Mouse (Mus musculus): Measurements from ENCODE around the gene Ypel3. TPM values are rescaled to one million over a fixed set of nuclear protein-coding genes. Genes with fewer than 3 reads are reported as not detected.
A peak's percentile ranks its signal among the peaks of the same experiment; 100 is the strongest.
"Not testable (repeated sequence)": the region's sequence is repeated elsewhere in the genome, so short reads cannot be mapped to it uniquely, and the experiment has no call there.

The Ypel3 gene
- 100 to 1,000 TPM; 256 to 289 (median 278) TPM for total RNA-seq (2022)

DNA sequence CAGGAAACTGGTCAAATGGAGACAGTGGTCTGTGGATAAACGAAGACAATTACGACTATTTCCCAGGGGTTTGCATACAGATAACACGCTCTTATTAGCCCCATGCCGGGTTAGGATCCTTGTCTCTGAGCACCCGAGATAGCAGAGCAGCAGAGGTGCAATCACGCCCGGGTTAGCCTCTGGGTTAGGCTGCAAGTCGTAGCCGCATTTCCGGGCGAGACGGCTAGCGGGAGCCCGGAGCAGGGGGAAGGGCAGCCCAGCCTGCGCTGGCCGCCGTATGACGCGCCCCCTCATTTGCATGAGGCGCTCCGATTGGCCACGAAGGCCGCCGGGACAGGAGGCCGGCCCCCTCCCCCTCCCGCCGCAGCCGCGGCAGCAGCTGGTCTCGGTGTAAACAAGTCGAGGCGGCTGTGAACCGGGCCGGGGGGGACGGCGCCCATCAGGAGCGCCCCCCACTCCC lies at the start of gene Ypel3:
Ypel3 (plus strand) TSS at position 358 of the 460 bp plus-strand sequence.
- DNase-seq (ENCODE audit: low spot score in 2 of 2) = peak; percentile 74 to 97

DNA sequence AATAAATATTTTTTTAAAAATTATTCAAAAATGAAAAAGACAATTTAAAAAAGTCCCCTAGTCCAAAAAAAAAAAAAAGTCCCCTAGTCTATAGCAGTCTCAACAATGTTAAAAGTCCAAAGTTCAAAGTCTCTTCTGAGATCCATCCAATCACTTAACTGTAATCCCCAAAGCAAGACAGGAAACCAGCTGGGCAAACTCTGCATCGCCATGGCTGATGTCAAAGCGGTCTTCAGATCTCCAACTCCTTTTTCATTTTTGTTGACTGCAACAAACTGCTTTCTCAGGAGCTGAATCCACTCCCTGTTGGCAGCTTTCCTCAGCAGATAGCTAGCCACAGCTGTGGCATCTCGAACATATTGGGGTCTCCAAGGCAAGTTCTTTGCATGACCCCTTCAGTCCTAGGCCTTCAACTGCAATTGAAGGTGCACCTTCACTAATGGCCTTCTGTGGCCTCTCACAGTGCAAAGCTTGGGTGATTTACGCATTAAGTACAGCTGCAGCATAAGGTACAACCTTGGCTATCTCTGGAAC lies 46.4 kb upstream of the Ypel3 start:
- DNase-seq (ENCODE audit: low spot score in 2 of 2) = not testable (repeated sequence)

DNA sequence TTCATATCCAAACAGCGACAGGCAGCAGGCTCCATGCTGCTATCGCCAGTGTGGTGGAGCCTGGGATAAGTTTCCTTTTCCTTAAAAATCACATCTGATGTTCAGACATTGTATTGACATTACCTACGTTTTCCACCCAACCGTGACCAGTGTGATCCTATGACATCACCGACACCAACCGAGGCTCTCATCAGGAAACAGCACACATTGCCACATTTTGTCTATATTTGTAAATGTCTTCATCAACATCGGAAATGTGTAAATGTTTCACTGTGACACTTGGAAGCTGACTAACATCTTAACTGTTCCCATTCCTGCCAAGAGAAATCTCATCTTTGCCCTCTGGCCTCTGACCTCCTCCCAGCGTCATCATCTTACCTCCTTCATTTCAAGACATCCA lies 40.6 kb upstream of the Ypel3 start:
- DNase-seq (ENCODE audit: low spot score in 2 of 2) = no peak

DNA sequence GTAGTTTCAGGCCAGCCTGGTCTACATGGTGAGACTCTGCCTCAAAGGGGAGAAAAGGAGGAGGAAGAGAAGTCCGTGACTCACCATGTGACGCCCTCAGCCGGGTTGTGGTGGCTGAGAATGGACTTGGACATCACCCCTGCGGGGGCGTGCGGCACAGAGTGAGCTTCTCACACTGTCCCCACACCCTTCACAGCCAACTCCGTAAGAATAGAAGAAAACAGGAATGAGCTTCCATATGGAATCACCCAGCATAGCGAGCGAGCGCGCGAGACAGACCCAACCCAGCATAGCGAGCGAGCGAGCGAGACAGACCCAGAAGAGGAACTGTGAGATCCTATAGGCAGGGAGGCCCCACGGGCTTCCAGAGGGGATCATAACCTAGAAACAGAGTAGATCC lies 37.2 kb upstream of the Ypel3 start:
- DNase-seq (ENCODE audit: low spot score in 2 of 2) = peak in 1 of 2 experiments; percentile 84

DNA sequence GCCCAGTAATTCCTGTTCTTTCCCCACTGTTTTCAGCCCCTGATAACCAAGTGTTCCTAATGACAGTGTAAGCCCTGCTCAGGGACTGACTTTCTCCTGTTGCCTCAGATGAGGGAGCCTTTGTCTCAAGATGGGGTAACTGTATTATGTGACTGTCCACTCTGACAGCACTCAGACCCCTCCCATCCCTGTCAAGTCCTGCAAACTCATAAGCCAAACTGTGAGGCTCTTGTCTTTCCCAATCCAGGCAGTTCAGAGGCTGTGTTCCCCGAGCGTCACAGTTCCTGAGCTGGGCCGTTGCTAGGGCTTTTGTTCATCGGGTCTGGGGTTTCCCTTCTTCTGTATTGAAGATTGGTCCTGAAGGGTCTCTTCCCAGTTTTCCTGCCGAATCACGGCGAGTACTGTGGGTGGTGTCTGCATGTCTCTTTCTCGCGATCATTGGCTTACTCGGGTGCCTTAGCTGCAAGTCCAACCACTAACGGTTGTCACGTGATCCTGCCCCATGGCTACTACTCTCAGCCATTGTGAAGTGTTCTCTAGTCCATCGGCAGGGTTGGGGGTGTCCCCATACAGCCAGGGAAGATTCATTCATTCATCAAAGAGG lies 36.5 kb upstream of the Ypel3 start:
- DNase-seq (ENCODE audit: low spot score in 2 of 2) = no peak

DNA sequence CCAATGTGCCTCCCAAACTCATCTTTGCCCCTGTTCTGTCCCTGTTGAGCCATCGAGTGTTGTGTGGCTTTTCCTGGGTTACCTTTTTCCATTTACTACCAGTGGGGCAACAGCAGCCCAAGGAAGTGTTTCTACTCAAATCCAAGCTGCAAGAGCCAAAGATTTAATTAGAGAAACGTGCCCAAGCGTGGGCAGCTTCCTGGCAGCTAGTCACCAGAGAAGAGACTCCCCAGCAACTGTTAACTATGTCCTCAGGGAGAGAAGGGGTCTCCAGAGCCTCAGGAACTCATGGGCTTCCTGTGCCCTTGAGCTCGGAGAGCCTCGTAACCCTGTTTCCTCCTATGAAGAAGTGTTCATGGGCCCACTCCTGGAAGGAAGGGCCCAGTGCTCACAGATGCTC lies 35.8 kb upstream of the Ypel3 start:
- no peak for DNase-seq (ENCODE audit: low spot score in 2 of 2)

DNA sequence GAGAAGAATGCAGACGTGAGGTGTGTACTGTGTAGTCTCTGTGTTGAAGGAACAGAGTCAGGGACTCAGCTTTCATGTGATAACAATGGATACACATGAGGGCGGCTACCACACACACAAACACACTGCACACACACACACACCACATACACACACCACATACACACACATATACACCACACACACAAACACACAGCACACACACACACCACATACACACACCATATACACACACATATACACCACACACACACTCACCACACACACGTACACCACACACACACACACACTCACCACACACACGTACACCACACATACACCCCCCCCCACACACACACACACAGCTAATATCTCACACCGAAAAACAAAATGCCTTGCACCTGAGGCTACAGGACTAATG lies 35.3 kb upstream of the Ypel3 start:
- no peak for DNase-seq (ENCODE audit: low spot score in 2 of 2)

DNA sequence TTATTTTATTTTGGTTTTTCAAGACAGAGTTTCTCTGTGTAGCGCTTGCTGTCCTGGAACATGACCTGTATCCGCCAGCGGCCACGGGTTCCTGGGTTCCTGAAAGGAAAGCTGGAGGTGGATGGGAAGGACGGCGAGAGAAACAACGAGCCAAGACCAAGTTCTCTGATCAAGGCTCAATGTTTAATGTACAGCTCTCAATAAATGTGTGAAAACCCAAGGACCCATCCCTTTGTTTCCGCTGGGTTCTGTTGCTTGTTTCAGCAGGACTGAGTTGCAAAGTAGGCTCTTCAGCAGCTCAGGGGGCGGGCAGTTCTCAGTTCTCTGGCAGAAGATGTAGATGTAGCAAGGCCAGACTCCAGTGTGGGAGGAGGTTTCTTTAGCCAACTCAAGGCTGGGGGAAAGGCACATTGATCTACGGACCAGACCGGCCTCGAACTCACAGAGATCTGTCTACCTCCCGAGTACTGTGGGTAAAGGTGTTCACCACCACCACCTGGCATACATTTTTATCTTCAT lies 34.7 kb upstream of the Ypel3 start:
- DNase-seq (ENCODE audit: low spot score in 2 of 2) = no peak

DNA sequence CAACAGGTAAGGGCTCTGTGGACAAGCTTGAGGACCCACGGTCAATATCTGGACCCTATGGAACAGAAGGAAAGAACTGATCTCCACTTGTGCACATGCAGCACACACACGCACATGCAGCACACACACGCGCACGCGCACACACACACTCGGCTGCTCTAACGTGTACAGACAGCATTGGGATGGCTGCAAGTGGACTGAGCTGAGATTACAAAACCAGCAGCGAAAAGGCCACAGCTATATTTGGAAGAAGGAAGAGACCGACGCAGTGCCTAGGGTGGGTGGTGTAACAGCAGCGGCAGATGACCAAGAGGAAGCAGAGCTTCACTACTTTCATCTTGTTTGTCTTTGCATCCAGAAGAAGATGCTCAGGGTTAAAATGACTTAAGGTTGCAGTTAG lies 30.7 kb upstream of the Ypel3 start:
- peak in 1 of 2 experiments; percentile 22 for DNase-seq (ENCODE audit: low spot score in 2 of 2)

DNA sequence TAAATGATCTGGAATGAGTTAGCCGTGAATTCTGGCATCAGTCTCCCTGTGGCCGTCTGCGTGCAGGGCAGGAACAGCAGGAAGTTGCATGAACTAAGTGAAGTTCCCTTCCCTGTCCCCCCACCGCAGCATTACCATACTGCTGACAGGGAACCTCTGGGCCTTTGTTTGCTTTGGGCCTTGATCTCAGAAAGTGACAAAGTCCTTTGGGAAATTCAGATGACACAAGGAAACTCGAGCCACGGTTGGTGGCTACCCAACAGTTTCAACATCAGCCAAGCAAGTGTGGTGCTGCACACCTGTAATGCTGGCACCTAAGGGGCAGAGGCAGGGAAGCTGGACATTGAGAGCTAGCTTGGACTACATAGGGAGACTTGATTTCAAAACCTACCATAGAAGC lies 30.0 kb upstream of the Ypel3 start:
- no peak for DNase-seq (ENCODE audit: low spot score in 2 of 2)

DNA sequence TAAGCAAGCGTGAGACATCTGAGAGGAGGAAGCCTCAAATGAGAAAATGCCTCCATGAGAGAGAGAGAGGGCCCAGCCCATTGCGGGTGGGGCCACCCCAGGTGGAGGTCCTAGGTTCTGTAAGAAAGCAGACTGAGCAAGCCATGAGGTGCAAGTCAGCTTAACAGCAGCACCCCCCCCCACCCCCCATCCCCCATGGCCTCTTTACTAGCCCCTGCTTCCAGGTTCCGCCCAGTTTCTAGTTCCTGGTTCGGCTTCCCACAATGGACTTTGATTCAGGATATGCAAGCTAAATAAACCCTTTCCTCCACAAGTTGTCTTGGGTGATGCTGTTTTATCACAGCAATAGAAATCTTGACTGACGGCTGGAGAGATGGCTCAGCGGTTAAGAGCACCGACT lies 27.9 kb upstream of the Ypel3 start:
- no peak for DNase-seq (ENCODE audit: low spot score in 2 of 2)

DNA sequence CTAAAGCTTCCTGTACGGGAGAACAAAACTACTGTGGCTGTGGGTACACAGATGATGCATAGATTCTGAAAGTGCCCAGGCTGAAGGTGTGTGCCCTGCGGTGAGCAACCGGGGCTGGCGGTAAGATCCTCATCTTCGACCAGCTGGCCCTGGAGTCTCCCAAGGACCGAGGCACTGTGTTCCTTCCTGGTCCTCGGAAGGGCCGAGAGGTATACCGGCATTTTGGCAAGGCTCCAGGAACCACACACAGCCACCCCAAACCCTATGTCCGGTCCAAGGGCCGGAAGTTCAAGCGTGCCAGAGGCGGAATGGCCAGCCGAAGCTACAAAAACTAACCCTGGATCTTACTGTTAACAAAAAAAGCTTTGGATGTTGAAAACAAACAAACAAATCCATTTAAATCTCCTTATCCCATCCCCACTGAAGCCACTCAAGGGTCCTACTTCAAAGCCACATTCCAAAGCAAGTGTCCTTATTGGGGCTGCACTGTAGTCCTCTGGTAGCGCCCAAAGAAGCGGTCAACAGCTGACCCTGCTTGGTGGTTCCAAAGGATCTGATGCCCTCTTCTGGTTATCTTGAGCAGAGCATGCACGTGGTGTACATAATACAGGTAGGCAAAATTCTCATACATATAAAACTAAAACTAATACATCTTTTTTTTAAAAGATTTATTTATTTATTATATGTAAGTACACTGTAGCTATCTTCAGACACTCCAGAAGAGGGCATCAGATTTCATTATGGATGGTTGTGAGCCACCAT lies 27.0 kb upstream of the Ypel3 start:
- no peak for DNase-seq (ENCODE audit: low spot score in 2 of 2)

DNA sequence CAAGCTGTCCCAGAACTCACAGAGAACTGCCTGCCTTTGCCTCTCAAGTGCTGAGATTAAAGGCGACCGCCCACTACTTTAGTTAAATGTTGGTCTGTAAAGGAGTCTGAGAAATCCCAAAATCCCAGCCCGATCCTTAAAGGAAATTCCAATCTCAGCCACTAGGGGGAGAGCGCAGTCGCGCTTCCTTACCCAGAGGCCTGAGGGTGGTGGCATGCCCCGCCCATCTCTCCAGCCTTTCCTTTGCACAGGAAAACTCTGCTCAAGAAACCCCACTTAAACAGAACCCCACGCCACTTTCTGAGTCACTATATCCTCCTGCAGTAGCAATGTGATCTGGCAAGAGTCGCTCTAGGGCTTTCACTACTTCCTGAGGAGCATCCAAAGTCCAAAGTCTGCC lies 21.9 kb upstream of the Ypel3 start:
- peak; percentile 55 to 64 for DNase-seq (ENCODE audit: low spot score in 2 of 2)

DNA sequence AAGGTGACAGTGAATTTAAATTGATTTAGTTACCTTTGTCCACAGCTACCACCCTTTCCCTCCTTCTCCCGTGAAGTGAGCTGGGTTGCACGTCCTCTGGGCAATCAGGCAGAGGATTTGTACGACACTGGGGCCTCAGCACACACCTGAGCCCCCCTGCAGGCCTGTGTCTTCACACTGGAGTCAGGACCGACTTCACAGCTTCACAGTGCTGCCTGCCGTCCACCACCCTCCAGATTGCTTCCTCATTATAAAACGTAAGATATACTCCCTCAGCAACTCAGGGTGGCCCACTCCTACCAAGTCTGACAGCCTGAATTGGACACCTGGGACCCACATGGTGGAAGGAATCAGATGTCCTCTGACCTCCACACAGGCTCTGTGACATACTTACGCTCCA lies 18.2 kb upstream of the Ypel3 start:
- no peak for DNase-seq (ENCODE audit: low spot score in 2 of 2)

DNA sequence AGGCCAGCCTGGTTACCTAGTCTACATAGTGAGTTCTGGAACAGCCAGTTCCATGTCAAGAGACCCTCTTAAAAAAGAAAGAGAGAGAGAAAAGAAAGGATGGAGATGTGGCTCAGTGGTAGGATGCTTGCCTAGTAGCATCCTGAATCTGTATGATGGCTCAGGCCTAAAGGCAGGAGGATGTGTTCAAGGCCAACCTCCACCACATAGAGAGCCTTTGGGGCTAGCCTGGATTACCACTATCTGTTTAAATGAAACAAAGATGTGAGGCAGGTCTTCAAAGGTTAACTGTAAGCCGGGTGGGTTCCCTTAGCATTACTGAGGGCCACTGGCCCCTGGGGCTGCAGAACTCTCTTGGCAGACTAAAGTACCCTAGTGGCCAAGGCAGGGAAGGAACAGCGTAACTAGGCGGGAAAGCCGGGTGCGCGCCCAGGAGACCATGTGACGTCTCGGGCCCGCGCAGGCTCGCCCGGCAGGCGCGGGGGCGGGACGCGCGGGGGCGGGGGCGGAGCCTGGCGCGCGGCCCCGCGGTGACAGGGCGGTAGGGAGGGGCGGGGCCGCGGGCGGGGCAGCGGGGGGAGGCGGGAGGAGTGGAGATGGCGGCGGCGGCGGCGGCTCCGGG lies 17.6 kb upstream of the Ypel3 start, which contains the start of gene Mapk3:
Mapk3 (plus strand) TSS at position 552 of the 622 bp plus-strand sequence.
- DNase-seq (ENCODE audit: low spot score in 2 of 2) = peak; percentile 68 to 90

DNA sequence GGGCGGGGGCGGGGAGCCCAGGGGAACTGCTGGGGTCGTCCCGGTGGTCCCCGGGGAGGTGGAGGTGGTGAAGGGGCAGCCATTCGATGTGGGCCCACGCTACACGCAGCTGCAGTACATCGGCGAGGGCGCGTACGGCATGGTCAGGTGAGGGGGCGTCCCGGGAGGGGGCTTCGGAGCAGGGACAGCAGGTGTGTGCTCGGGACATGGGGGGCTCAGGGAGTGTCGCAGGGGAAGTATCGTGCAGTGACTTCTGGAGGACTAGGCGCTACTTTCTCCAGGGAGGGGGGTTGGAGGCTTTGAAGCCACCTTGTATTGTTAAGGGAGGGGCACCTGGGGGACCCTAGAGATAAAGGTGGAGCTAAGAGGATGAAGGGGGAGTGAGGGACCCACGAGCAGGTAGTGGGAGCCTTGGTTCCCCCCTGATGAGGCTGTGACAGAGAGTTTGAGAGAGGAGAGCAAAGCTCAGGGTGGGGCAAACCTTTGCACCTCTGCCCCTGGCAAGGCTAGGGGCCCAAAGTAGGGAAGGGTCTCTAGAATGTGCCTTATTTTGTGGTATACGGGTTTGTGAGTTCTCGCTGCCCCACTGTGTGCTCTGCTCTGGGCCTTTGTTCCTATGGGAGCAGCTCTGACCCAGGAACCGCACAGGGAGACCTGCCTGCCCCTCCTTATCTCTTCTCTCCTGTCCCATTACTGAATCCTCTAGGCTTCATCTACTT lies 16.9 kb upstream of the Ypel3 start:
- peak in 1 of 2 experiments; percentile 13 for DNase-seq (ENCODE audit: low spot score in 2 of 2)

DNA sequence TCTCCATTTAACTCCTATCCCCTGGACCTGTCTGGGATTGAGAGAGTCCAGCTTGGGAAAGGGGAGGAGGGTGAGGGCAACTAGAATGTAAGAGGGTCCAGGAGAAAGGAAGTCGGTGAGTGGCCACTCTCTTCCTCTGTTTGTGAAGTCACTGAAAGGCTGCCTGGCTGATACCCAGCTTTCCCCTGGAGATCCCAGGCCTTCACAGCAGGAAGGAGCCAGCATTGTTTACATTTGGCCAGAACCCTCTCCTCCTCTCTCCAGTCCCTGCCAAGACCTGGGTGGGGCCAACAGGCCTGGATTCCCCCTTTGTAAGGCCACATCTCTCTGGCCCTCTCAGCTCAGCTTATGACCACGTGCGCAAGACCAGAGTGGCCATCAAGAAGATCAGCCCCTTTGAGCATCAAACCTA lies 16.4 kb upstream of the Ypel3 start:
- peak in 1 of 2 experiments; percentile 22 for DNase-seq (ENCODE audit: low spot score in 2 of 2)

DNA sequence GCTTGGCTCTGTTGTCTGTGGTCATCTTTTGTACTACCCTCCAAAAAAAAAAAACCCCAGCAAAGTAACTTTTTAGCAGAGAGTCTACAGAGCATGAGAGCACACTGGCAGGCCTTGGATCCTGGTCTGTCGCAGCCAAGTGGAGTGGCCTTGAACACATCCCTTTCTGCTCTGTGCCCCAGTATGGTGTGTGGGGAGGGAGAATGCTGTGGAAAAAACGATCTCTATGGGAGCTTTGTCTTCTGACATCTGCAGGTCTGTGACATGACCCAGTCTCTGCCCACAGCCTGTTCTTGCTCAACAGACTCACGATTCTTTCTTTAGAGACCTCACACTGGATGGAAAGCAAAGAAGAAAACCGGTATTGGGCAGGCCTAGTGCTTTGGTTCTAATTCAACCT lies 15.8 kb upstream of the Ypel3 start:
- no peak for DNase-seq (ENCODE audit: low spot score in 2 of 2)

DNA sequence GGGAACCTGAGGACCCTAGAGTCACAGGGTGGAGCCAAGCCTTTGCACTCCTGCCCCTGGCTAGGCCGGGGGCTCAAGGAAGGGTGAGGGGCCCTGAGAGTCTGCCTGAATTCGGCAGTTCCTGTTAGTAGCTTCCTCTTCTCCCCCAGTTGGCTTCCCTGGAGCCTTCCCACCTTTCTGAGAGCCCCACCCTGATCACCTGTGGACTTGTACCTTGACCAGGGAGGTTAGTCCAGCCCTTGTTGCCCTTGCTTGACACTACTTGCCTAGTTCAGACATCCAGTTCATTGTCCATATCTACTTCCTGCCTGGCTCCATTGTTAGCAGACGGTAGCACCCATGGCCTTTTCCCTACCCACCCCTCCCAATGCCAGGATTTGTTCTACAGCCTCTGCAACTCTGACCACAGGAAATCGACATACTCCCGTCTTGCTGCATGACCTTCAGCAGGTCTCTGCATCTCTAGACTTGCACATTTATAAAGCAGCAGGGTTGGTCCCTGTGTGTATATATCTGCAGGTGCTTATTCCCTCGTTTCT lies 15.2 kb upstream of the Ypel3 start:
- DNase-seq (ENCODE audit: low spot score in 2 of 2) = no peak

DNA sequence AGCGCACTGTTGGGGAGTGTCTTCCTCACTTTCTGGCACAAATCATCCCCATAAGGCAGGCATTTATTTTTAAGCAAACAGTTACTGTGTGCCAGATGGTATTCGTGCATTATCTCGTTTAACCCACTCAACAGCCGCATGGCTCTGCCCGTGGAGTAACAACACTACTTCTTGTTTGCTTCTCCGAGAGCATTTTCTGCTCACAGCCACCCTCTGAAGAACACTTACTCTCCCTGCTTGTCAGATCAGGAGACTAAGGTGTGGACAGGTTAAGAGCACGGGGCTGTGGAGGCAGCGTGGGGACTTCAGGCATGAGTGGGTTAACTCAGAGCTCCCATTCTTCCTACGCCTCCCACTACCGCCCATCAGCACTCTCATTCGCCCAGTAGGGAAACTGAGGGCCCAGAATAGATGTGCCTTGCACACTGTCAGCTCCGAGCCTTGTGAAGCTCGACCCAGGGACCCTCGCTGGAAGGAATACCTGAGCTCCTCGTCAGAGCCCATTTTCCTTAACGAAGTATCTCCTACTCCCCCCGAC lies 14.2 kb upstream of the Ypel3 start:
- peak; percentile 34 to 81 for DNase-seq (ENCODE audit: low spot score in 2 of 2)

DNA sequence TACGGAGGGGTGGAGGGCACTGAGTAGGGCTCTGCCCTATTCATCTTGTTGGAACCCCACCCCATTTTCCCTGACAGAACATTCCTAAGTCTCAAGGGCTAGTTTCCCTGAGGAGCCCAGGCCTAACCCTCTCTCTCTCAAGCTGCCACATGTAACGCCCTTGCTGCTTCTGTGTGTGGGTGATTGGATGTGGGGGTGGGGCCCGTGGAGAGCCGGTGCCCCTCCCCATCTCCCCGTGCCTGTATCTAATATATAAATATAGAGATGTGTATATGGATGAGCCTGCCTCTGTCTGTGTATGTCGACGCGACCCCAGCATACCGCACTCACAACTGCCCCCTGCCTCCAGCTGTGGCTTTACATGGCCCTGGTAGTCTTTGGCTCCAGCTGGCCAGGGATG lies 11.2 kb upstream of the Ypel3 start:
- no peak for DNase-seq (ENCODE audit: low spot score in 2 of 2)
